Mouse (Mus musculus) gastrocnemius, postnatal 14 days (tissue): ENCODE measurements around the gene Gm49325. TPM values are rescaled to one million over a fixed set of nuclear protein-coding genes. Genes with fewer than 3 reads are reported as not detected.

ENCODE experiments used
- DNase-seq: peaks from one replicate; pipeline ENCODE4 v3.0.0; 2021; ENCODE audit warnings: mixed read lengths
- intact Hi-C: fragments of 180-260 bp; cut with DNase I; formaldehyde crosslinking; loops from one replicate; pipeline ENCODE4 v1.15.1; 2025; ENCODE audit warnings: low total_unique reads
- long read RNA-seq, 2 experiments: library from polyadenylated mRNA; stranded (forward); transcript quantifications; one replicate each; pipeline ENCODE4 v2.0.0; 2021
- total RNA-seq, 2 experiments: library from RNA; stranded (reverse); gene quantifications; 2 replicates each; pipeline ENCODE4 v1.2.3; 2021

The Gm49325 gene
- 10 to 100 TPM in 1 of 2 experiments, 1 to 10 TPM in 1; 5.8 to 10.3 TPM for total RNA-seq
- long read RNA-seq, experiment 1, partial matches to known transcripts: 5 of 25 reads
- long read RNA-seq, experiment 1, other reads (novel, unspliced or antisense): 20 of 25 reads
- long read RNA-seq, experiment 2, partial matches to known transcripts: 1 of 12 reads
- long read RNA-seq, experiment 2, other reads (novel, unspliced or antisense): 11 of 12 reads

- peak; percentile 98 for DNase-seq
- intact Hi-C loops: no loop called here
Observed at GRCm38 (mm10) chr10:77605908-77606826, at the start of gene Gm49325, which contains the start of gene Sumo3. Gene Gm49325 (plus strand): TSS chr10:77606197. Gene Sumo3 (plus strand): TSS chr10:77606097.

- intact Hi-C loops: loop anchor here (5.0 kb wide), 1 partner anchor 34 kb away; no protein-coding TSS in a partner anchor
Observed at GRCm38 (mm10) chr10:77556631-77557030, 49.4 kb upstream of the Gm49325 start.

DNA sequence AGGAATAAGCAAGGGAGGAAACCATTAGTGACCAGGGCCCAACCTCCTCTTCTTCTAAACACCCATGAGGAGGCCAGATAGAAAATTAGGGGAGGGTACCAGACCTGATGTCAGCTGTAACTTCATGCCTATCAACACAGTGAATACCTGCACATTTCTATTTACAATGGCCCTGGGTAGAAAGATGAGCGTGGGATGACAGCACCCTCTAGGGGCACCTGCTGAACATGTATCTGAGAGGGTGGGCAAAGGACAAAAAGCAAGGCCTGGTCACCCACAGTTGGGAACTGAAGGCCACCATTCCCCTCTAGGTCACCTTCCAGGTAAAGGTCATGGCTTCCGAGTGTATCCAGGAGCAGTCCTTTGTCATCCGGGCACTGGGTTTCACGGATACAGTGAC, 48.4 kb upstream of the Gm49325 start:
- intact Hi-C loops: loop anchor here (5.0 kb wide), 1 partner anchor 35 kb away; no protein-coding TSS in a partner anchor
- DNase-seq: no peak

More at GRCm38 (mm10) chr10:77556631-77557030, 49.4 kb upstream of the Gm49325 start:
- DNase-seq: no peak

DNA sequence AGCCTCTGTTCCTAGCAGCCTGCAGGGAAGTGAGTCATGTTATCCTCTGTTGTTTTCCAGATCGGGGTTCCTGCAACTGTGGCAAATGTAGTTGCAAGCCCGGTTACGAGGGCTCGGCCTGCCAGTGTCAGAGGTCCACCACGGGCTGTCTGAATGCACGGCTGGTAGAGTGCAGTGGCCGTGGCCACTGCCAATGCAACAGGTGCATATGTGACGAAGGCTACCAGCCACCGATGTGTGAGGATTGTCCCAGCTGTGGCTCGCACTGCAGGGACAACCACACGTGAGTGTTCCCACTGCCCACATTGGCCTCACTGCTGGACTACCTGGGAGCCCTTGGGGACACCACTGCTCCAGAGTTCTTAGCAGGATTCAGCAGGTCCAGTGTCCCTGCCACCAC, 45.9 kb upstream of the Gm49325 start:
- intact Hi-C loops: no loop called here
- DNase-seq: no peak

GRCm38 (mm10) chr10:77560830-77561229, 45.2 kb upstream of the Gm49325 start:
- no peak for DNase-seq
- intact Hi-C loops: no loop called here

GRCm38 (mm10) chr10:77561508-77561907, 44.5 kb upstream of the Gm49325 start:
- no peak for DNase-seq
- intact Hi-C loops: no loop called here

DNA sequence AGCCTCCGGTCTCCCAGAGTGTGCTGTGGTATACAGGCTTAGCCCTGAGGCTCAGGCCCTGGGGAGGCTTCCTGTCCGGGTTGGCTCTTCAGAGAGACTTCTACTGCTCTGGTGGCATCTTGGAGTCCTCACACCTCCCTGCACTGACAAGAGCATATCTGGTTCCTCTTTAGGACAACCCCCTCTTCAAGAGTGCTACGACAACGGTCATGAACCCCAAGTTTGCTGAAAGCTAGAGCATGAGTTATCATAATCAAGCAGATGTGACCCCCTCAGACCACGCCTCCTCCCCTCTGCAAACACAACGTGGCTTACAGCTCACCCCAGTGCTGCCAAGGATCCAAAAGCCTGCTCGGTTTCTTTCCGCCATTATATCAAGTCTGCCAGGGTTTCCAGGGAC, 41.0 kb upstream of the Gm49325 start:
- intact Hi-C loops: no loop called here
- DNase-seq: no peak

DNA sequence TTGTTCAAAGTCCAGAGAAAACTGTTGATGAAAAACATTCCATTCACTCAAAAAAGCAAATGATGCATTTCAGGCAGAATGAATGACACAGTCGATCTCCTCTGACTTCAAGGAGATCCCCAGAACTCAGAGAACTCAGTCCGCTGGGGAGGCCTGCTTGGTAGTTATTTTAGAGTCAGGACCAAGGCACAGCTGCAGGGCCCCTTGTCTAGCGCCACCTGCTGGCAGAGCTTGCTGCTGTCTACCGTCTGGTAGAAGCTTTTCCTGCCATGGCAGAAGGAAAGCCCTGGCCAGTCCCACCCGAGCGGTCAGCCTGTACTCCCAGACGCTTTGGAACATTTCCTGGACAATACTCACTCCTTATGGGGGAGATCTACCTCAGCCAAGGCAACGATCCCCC, 39.3 kb upstream of the Gm49325 start:
- peak; percentile 93 for DNase-seq
- intact Hi-C loops: loop anchor here (2.0 kb wide), 1 partner anchor 48 kb away; no protein-coding TSS in a partner anchor

DNA sequence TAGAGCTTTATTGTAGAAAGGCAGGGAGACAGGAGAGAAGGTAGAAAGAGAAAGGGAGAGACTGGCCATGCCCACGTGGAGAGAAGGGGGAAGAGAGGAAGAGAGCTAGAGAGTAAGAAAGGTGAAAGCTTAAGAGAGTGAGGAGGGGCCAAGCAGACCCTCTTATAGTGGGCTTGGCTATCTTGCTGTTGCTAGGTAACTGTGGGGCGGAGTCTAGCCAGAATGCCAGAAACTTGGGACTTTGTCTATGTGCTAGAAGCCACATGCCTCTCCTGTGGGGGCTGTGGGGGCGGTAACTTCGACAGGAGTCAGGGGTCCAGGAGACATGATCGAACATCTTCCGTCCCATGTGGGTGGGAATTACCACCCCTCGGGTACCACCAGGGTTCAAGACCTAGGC, 36.5 kb upstream of the Gm49325 start:
- intact Hi-C loops: no loop called here
- no peak for DNase-seq

DNA sequence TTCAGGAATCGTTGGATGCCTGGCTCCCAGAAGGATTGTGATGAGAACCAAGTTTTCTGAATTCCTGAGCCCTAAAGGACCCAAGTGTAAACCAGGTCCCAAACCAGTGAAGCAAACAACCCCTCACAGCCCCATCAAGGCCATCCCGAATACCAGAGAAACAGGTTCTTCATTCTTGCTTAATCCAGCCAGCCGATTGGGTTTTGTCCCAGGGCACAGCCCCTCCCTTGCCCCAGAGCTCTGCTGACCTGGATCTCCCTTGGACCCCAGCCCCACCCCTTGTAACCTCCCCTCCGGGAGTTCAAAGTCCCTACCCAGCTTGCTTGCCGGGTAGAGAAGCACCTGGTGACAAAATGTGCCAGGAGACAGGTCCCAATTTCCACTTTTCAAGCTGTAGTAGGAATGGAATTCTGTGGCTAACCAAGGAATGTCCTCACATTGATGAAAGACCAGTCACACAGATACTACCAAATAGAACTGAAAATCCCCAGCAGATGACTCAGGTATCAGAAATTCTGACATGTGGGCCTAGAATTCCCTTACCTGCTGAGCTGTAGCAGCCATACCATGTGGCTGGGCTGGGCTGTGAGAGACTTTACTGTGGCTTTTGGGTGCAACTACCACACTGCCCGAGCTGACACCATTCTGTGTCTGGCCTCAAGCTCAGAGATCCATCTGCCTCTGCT, 35.9 kb upstream of the Gm49325 start:
- no peak for DNase-seq
- intact Hi-C loops: no loop called here

- intact Hi-C loops: no loop called here
- no peak for DNase-seq
Observed at GRCm38 (mm10) chr10:77572225-77572624, 33.8 kb upstream of the Gm49325 start.

DNA sequence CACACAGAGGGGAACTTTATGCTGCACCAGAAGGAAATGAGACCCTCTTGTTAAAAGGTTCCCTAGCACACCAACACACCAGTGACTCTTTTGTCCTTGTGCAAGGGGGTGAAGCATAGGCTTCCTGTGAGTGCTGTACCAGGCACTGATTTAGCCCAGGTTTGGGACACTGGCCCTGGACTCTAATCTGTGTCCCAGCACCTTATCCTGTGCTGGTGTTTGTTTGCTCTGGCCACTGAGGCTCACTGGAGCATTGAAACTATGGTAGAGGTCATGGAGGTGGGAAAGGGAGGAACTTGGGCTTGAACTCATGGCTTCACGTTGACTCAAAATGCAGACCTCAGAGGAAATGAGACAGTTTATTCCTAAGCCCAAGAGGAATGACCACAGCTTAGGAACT, 32.8 kb upstream of the Gm49325 start:
- intact Hi-C loops: no loop called here

GRCm38 (mm10) chr10:77580027-77580920, 25.7 kb upstream of the Gm49325 start:
- intact Hi-C loops: no loop called here
- DNase-seq: peak; percentile 42

More for the DNA sequence above, 32.8 kb upstream of the Gm49325 start:
- DNase-seq: no peak

GRCm38 (mm10) chr10:77581023-77581407, 25.0 kb upstream of the Gm49325 start:
- intact Hi-C loops: no loop called here
- DNase-seq: no peak

GRCm38 (mm10) chr10:77581408-77582284, 24.4 kb upstream of the Gm49325 start, which contains the start of gene Pttg1ip:
Gene Pttg1ip (plus strand): TSS chr10:77581720.
- intact Hi-C loops: no loop called here
- DNase-seq: peak; percentile 98

- intact Hi-C loops: no loop called here
- DNase-seq: no peak
Observed at GRCm38 (mm10) chr10:77582285-77582618, 23.7 kb upstream of the Gm49325 start.

DNA sequence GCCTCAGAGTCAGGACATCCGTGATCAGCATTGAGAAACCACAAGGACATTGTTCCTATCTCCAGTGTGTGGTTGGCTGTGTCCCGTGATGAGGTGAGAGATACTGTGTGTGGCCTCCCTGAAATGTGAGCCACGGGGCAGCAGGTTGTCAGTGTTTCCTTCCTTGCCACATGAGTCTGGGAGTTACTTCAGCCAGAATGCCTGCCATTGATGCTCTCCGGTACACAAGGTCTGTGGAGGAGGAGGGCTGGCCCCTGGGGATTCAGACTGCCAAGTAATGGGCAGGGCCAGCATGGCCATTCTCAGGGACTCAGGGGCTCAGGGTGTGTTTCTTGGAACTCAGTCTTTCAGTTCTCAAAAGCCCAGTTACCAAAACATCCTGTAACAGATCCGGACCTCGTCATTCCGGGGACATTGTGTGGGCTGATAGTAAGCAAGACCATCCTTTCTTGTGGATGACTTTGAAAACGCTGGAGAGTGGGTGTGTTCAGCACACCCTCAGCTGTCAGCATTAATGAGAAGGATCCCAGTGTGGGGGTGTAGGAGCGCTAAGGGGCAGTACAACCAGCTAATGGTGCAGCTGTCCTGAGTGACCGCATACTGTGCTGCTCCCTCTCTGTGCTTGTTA, 22.1 kb upstream of the Gm49325 start:
- DNase-seq: no peak
- intact Hi-C loops: no loop called here

GRCm38 (mm10) chr10:77586637-77587036, 19.4 kb upstream of the Gm49325 start:
- DNase-seq: no peak
- intact Hi-C loops: no loop called here
